Mouse (Mus musculus) small intestine, adult 2 months (tissue): ENCODE measurements around the gene Dlgap1.

Source experiments
- CTCF ChIP-seq: fragments of 200-500 bp; IDR thresholded peaks from 2 replicates; pipeline ENCODE4 v1.5.1; 2012; ENCODE audit warnings: low read depth, mild to moderate bottlenecking, control low read depth, inconsistent platforms, low read length, moderate library complexity, mixed read lengths; ENCODE audit not compliant: insufficient replicate concordance, insufficient read length; ENCODE audit errors: extremely low read depth
- POLR2A ChIP-seq: fragments of 200-500 bp; IDR thresholded peaks from 2 replicates; pipeline ENCODE4 v1.6.1; 2012; ENCODE audit warnings: low read depth, mild to moderate bottlenecking, control low read depth, inconsistent platforms, low read length, moderate library complexity

DNA sequence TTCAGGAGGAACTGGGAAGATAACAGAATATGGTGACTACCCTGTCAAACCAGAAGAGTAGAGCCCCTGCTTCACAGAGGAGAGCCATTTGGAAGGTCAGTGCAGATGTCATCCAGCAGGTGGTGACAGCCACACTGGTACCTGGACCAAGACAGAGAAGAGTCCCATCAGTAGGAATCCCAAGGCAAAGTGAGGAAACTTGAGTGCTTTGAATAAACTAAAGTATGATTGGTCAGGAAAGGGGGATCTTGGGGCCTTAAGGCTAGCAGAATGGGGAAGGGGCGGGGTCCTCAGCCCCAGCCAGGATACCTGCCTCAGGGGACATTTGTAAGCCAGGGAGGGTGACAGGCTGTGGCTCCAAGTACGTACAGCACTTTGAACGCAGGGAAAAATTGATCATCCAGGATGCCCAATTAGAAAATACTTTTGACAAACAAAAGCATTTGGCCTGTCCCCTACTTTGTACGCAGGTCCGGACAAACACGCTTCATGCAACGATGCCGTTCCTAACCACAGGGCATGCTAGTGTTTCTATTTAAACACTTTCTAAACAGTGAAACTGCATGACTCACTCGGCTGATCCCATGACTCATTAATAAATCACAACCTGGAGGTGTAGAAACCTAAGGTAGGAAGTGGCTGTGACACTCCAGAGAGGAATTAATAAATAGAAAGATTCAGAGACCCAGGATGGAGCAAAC lies 777.7 kb downstream of the Dlgap1 start:
- TF ChIP-seq CTCF (no peak), POLR2A (no peak)
